18 mouse cellular contexts compared by ENCODE assay signal in the genomic region with DNA sequence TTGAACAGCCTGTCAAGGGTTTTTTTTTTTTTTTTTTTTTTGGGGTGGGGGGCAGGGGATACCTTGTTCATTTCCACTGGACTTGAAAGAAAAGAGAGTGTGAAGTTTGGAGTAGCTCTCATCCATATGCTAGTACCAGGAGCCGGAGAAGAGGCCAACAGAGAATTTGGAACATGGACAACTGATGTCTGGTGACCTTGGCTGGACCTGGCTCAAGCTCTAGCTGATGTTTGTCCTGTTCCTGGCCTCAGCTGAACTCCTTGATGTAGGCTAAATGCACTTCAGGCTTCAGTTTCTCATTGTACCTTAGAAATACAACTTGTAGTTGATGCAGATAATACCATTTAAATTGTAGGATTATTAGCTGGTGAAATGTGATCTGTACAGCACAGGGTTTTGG. TPM values are rescaled to one million over a fixed set of nuclear protein-coding genes. Genes with fewer than 3 reads are reported as not detected.
A peak's percentile ranks its signal among the peaks of the same experiment; 100 is the strongest.
DNase-seq lines count a peak whose midpoint lies in the region; ATAC-seq and TF ChIP-seq lines count a peak whose summit lies in the region.
"Had no signal": no experiment of that assay in that cellular context is flagged by ENCODE, and none has a peak within 500 bp of the region (broad histone marks: within the 10 kb centered on the region; RNA-seq: fewer than 3 reads in every experiment).

No protein-coding gene starts in this region.

- ATAC-seq in heart, embryonic 12.5 days (ENCODE audit: insufficient number of reproducible peaks, low FRiP score), result no peak
- ATAC-seq: forebrain, embryonic 13.5 days had no signal

- no peak overlapping the region for H3K4me2 ChIP-seq in heart, embryonic 12.5 days
- H3K4me2 ChIP-seq: forebrain, embryonic 13.5 days; neural tube, embryonic 12.5 days had no signal

- H3K9ac ChIP-seq in heart, adult 2 months (ENCODE audit: low read depth, low read length), result no peak overlapping the region
- H3K9ac ChIP-seq in heart, embryonic 12.5 days, result no peak overlapping the region
- H3K9ac ChIP-seq: forebrain, embryonic 13.5 days; neural tube, embryonic 12.5 days had no signal

- peaks cover 13% of the 10 kb centered on the region for H3K4me1 ChIP-seq in heart, adult 2 months (ENCODE audit: control insufficient read depth, insufficient read depth, low read length)
- peaks cover 19% of the 10 kb centered on the region for H3K4me1 ChIP-seq in heart, embryonic 12.5 days (replicated peaks)
- H3K4me1 ChIP-seq: embryonic facial prominence, embryonic 10.5 days; forebrain, embryonic 13.5 days; hindbrain, embryonic 10.5 days; neural tube, embryonic 12.5 days had no signal

- WGBS in heart, adult 2 months, result 46% methylated on average over 1 of the region's 1 CpGs
- 75% methylated on average over 1 of the region's 1 CpGs for WGBS in heart, embryonic 12.5 days

- no peaks in the 10 kb centered on the region for H3K9me3 ChIP-seq in heart, embryonic 12.5 days (replicated peaks)
- H3K9me3 ChIP-seq: embryonic facial prominence, embryonic 10.5 days; forebrain, embryonic 13.5 days; hindbrain, embryonic 10.5 days; neural tube, embryonic 12.5 days had no signal

- H3K79me2 ChIP-seq in heart, adult 2 months (replicated peaks; ENCODE audit: control insufficient read depth, insufficient read depth, low read length), result peaks cover 5% of the 10 kb centered on the region

- peak overlapping the region; percentile 48 for H3K27ac ChIP-seq in heart, adult 2 months
- no peak overlapping the region for H3K27ac ChIP-seq in heart, embryonic 12.5 days (ENCODE audit: poor library complexity, severe bottlenecking)
- H3K27ac ChIP-seq: embryonic facial prominence, embryonic 10.5 days; forebrain, embryonic 13.5 days; hindbrain, embryonic 10.5 days; neural tube, embryonic 12.5 days; stomach, postnatal 0 days had no signal

- H3K36me3 ChIP-seq in heart, adult 2 months (ENCODE audit: control insufficient read depth, insufficient read depth, low read length), result peaks cover 17% of the 10 kb centered on the region; the same call in 1 of the 2 replicates
- no peaks in the 10 kb centered on the region; the same call in 1 of the 2 replicates for H3K36me3 ChIP-seq in heart, embryonic 12.5 days
- H3K36me3 ChIP-seq: embryonic facial prominence, embryonic 10.5 days; hindbrain, embryonic 10.5 days; neural tube, embryonic 12.5 days had no signal

- H3K27me3 ChIP-seq in heart, adult 2 months (ENCODE audit: control insufficient read depth, insufficient read depth, low read length), result no peaks in the 10 kb centered on the region
- H3K27me3 ChIP-seq in heart, embryonic 12.5 days (replicated peaks), result no peaks in the 10 kb centered on the region
- H3K27me3 ChIP-seq: CH12.LX; forebrain, embryonic 13.5 days; neural tube, embryonic 12.5 days had no signal

- no peak for TF ChIP-seq POLR2A in heart, adult 2 months (IDR thresholded peaks at IDR 0.05; ENCODE audit: insufficient read depth, low read depth, low read length)

- TF ChIP-seq CTCF in heart, adult 2 months (IDR thresholded peaks at IDR 0.05), result no peak

- peak; percentile 24 for DNase-seq in adrenal gland, adult 8-10 months
- DNase-seq in adrenal gland, adult 18-20 months (ENCODE audit: low spot score in 2 of 2), result no peak
- peak in 1 of 2 experiments; percentile 57 for DNase-seq in heart, adult 2 months
- peak; percentile 22 for DNase-seq in adrenal gland, postnatal 14 days
- DNase-seq in heart, postnatal 14 days, result peak; percentile 23 to 38
- no peak for DNase-seq in yolk sac, embryonic 10.5 days (ENCODE audit: low spot score)
- DNase-seq: kidney, adult 18-20 months; kidney, postnatal 14 days; layer of hippocampus, adult 9-11 months; lung, postnatal 14 days; thymus, postnatal 14 days had no signal

- H3K4me3 ChIP-seq in heart, adult 2 months, result no peak overlapping the region
- H3K4me3 ChIP-seq in heart, embryonic 12.5 days, result no peak overlapping the region
- H3K4me3 ChIP-seq: embryonic facial prominence, embryonic 10.5 days; forebrain, embryonic 13.5 days; hindbrain, embryonic 10.5 days; neural tube, embryonic 12.5 days had no signal

- peak; percentile 61; the same call in 1 of the 2 replicates for TF ChIP-seq EP300 in heart, adult 2 months (IDR thresholded peaks at IDR 0.05; ENCODE audit: insufficient read depth, low read depth, low read length)

- intact Hi-C loops in heart, adult 2 months (cut with DNase I), result loop anchor here (5.0 kb wide), 1 partner anchor 55 kb away; no protein-coding TSS in a partner anchor
- intact Hi-C loops in heart, postnatal 14 days (cut with DNase I), result no loop called here

RNA-seq across cellular contexts. Expression of gene Tulp4, which starts 56.5 kb away (rescaled TPM):
- 100 to 1,000 TPM in 2 of 4 experiments, 10 to 100 TPM in 2; 86.9 to 123 (median 107) TPM for total RNA-seq in adrenal gland, adult 8-10 months (2022)
- total RNA-seq in adrenal gland, adult 18-20 months (2021), result 10 to 100 TPM; 77.4 to 85.5 TPM
- total RNA-seq in heart, adult 2 months (2021), result 100 to 1,000 TPM in 1 of 2 experiments, 10 to 100 TPM in 1; 97.2 to 112 TPM
- polyA plus RNA-seq in heart, adult 2 months (2012; rRNA removed), result 31.2 and 37.8 TPM in 2 replicates
- polyA plus RNA-seq in heart, embryonic 12.5 days (2016; fragmentation: Nextera tagmentation; extraction: Ambion mirVana), result 48.9 and 59.4 TPM in 2 replicates
- 67.4 and 70.7 TPM in 2 replicates for total RNA-seq in adrenal gland, postnatal 14 days (2021)
- total RNA-seq in heart, postnatal 14 days (2021), result 100 to 1,000 TPM; 113 to 115 TPM

Comparison
In these comparisons a context has a peak if more than half of its experiments do, and no peak if none do; other contexts are left out.
1. DNase-seq: peak in adrenal gland, adult 8-10 months (single experiment), adrenal gland, postnatal 14 days (single experiment) and heart, postnatal 14 days (2 of 2); none in adrenal gland, adult 18-20 months (0 of 2) and yolk sac, embryonic 10.5 days (single experiment).